Mouse (Mus musculus): ENCODE data around the gene 4930564D02Rik.

- no peak for TF ChIP-seq CTCF (IDR thresholded peaks at IDR 0.05; ENCODE audit: control insufficient read depth, insufficient read depth, insufficient read length)
- no peak for TF ChIP-seq MAX (IDR thresholded peaks at IDR 0.05)
- TF ChIP-seq USF1 (IDR thresholded peaks at IDR 0.05; ENCODE audit: low read depth), result no peak
- TF ChIP-seq MYOD1 (IDR thresholded peaks at IDR 0.05; ENCODE audit: control insufficient read depth, insufficient read length, low read depth), result no peak
- no peak for TF ChIP-seq MYOG (IDR thresholded peaks at IDR 0.05; ENCODE audit: control insufficient read depth, extremely low read depth, insufficient read length)
Observed at GRCm38 (mm10) chr3:105059911-105060310, 6.7 kb upstream of the 4930564D02Rik start.

Data from C2C12 (cell line).